Mouse (Mus musculus): ENCODE measurements around the gene Hnrnpdl. TPM values are rescaled to one million over a fixed set of nuclear protein-coding genes. Genes with fewer than 3 reads are reported as not detected.

Hnrnpdl gene
- total and polyA plus RNA-seq, 3 experiments = 75.6 to 207 (median 165) TPM

GRCm38 (mm10) chr5:100058729-100059128, 19.3 kb upstream of the Hnrnpdl start:
- peaks cover 32 to 77% of the 10 kb centered on the region in 2 experiments for H3K36me3 ChIP-seq (replicated peaks in 1 of 2; ENCODE audit: control insufficient read depth in 1 of 2, insufficient read depth in 1 of 2, low read length in 1 of 2)
- H3K79me2 ChIP-seq (replicated peaks; ENCODE audit: control insufficient read depth, extremely low read depth, insufficient read depth, poor library complexity, severe bottlenecking) = peaks cover 6% of the 10 kb centered on the region; the same call in 1 of the 2 replicates
- no peak overlapping the region for H3K9ac ChIP-seq (ENCODE audit: insufficient read depth, low read depth)
- dilution Hi-C loops (cut with MboI; ENCODE audit: extremely low pct_ligation_motif_present, extremely low pct_unique_long_range_greater_than_20kb, low sequenced_read_pairs) = no loop called here
- peaks cover 0 to 18% of the 10 kb centered on the region in 2 experiments; a peak in 2 of 4 replicates for H3K4me1 ChIP-seq (ENCODE audit: control insufficient read depth in 1 of 2, insufficient read depth in 2 of 2)
- no peak for TF ChIP-seq ETS1 (conservative IDR thresholded peaks at IDR 0.05; ENCODE audit: low read depth, low read length)
- TF ChIP-seq ZC3H11A (IDR thresholded peaks at IDR 0.05; ENCODE audit: low read depth, low read length) = no peak
- no peak for TF ChIP-seq NELFE (IDR thresholded peaks at IDR 0.05; ENCODE audit: low read depth, low read length)
- TF ChIP-seq MAZ (IDR thresholded peaks at IDR 0.05; ENCODE audit: low read depth, low read length) = no peak
- no peak for TF ChIP-seq ELF1 (IDR thresholded peaks at IDR 0.05; ENCODE audit: low read depth, low read length)
- no peak for TF ChIP-seq ZKSCAN1 (IDR thresholded peaks at IDR 0.05; ENCODE audit: borderline replicate concordance, low read depth, low read length)
- no peak for TF ChIP-seq USF1 (IDR thresholded peaks at IDR 0.05; ENCODE audit: low read depth, low read length)
- no peak for TF ChIP-seq TBP (conservative IDR thresholded peaks at IDR 0.05; ENCODE audit: low read depth, low read length)
- TF ChIP-seq TCF12 (IDR thresholded peaks at IDR 0.05; ENCODE audit: low read depth, low read length) = no peak
- no peak for TF ChIP-seq MAX (IDR thresholded peaks at IDR 0.05; ENCODE audit: low read length)
- TF ChIP-seq RAD21 (IDR thresholded peaks at IDR 0.05; ENCODE audit: low read depth, low read length) = no peak
- TF ChIP-seq IRF4 (IDR thresholded peaks at IDR 0.05; ENCODE audit: low read depth, low read length) = no peak
- no peak for TF ChIP-seq POLR2A (IDR thresholded peaks at IDR 0.05; ENCODE audit: low read depth, low read length)
- TF ChIP-seq BHLHE40 (IDR thresholded peaks at IDR 0.05; ENCODE audit: low read depth, low read length) = no peak
- no peak for TF ChIP-seq JUND (conservative IDR thresholded peaks at IDR 0.05; ENCODE audit: low read depth, low read length)
- TF ChIP-seq HCFC1 (IDR thresholded peaks at IDR 0.05; ENCODE audit: low read depth, low read length) = no peak
- no peak for TF ChIP-seq MYC (IDR thresholded peaks at IDR 0.05; ENCODE audit: low read depth, low read length)
- no peak overlapping the region for H3K27ac ChIP-seq (ENCODE audit: insufficient read depth, low read depth)
- no peak overlapping the region for H3K4me2 ChIP-seq (ENCODE audit: insufficient read depth, low read depth, poor library complexity, severe bottlenecking)
- no peaks in the 10 kb centered on the region for H3K9me3 ChIP-seq (replicated peaks; ENCODE audit: low read length)
- DNase-seq (ENCODE audit: extremely low read depth) = no peak
- H3K27me3 ChIP-seq (replicated peaks) = no peaks in the 10 kb centered on the region
- no peak overlapping the region for H3K4me3 ChIP-seq (replicated peaks in 1 of 3; ENCODE audit: low read depth in 2 of 3, low read length in 2 of 3, poor library complexity in 1 of 3)
- in situ Hi-C loops (cut with MboI; ENCODE audit: low pct_ligation_motif_present, low pct_unique_long_range_greater_than_20kb, low sequenced_read_pairs) = no loop called here

- no peak overlapping the region for H3K4me3 ChIP-seq (replicated peaks in 1 of 3; ENCODE audit: low read depth in 2 of 3, low read length in 2 of 3, poor library complexity in 1 of 3)
- no peaks in the 10 kb centered on the region for H3K27me3 ChIP-seq (replicated peaks)
- H3K79me2 ChIP-seq (replicated peaks; ENCODE audit: control insufficient read depth, extremely low read depth, insufficient read depth, poor library complexity, severe bottlenecking) = peaks cover 10% of the 10 kb centered on the region; the same call in 1 of the 2 replicates
- H3K27ac ChIP-seq (ENCODE audit: insufficient read depth, low read depth) = no peak overlapping the region
- no peaks in the 10 kb centered on the region for H3K9me3 ChIP-seq (replicated peaks; ENCODE audit: low read length)
- no peak overlapping the region for H3K4me2 ChIP-seq (ENCODE audit: insufficient read depth, low read depth, poor library complexity, severe bottlenecking)
- H3K9ac ChIP-seq (ENCODE audit: insufficient read depth, low read depth) = no peak overlapping the region
- TF ChIP-seq BHLHE40 (IDR thresholded peaks at IDR 0.05; ENCODE audit: low read depth, low read length) (no peak), EP300 (IDR thresholded peaks at IDR 0.05; ENCODE audit: low read length) (no peak), ZMIZ1 (IDR thresholded peaks at IDR 0.05; ENCODE audit: low read depth, low read length) (no peak), RCOR1 (conservative IDR thresholded peaks at IDR 0.05; ENCODE audit: low read depth, low read length) (no peak), CTCF (conservative IDR thresholded peaks at IDR 0.05 in 1 of 2, IDR thresholded peaks at IDR 0.05 in 1 of 2; ENCODE audit: low read depth in 2 of 2, low read length in 2 of 2) (no peak), MEF2A (IDR thresholded peaks at IDR 0.05; ENCODE audit: borderline replicate concordance, low read depth, low read length) (no peak)
- in situ Hi-C loops (cut with MboI; ENCODE audit: low pct_ligation_motif_present, low pct_unique_long_range_greater_than_20kb, low sequenced_read_pairs) = no loop called here
- DNase-seq (ENCODE audit: extremely low read depth) = no peak
- peaks cover 0 to 18% of the 10 kb centered on the region in 2 experiments; a peak in 2 of 4 replicates for H3K4me1 ChIP-seq (ENCODE audit: control insufficient read depth in 1 of 2, insufficient read depth in 2 of 2)
- peaks cover 28 to 74% of the 10 kb centered on the region in 2 experiments for H3K36me3 ChIP-seq (replicated peaks in 1 of 2; ENCODE audit: control insufficient read depth in 1 of 2, insufficient read depth in 1 of 2, low read length in 1 of 2)
- dilution Hi-C loops (cut with MboI; ENCODE audit: extremely low pct_ligation_motif_present, extremely low pct_unique_long_range_greater_than_20kb, low sequenced_read_pairs) = no loop called here
Observed at GRCm38 (mm10) chr5:100057461-100058209, 18.2 kb upstream of the Hnrnpdl start.

Data from CH12.LX (cell line).